Mouse (Mus musculus) CH12.LX (cell line): ENCODE data around the gene Exoc7. TPM values are rescaled to one million over a fixed set of nuclear protein-coding genes. Genes with fewer than 3 reads are reported as not detected.

Experiments used
- DNase-seq: peaks from one replicate; pipeline ENCODE4 v3.0.0-alpha.2; 2013; ENCODE audit errors: extremely low read depth
- H3K27ac ChIP-seq: 2 replicates; pipeline ENCODE4 v1.5.1; 2012; ENCODE audit warnings: low read depth, mild to moderate bottlenecking, control low read depth, moderate library complexity; ENCODE audit not compliant: insufficient read depth
- H3K27me3 ChIP-seq: replicated peaks from 2 replicates; pipeline ENCODE3; 2012; ENCODE audit warnings: inconsistent platforms
- H3K36me3 ChIP-seq, 2 experiments: replicated peaks in 1 of 2; 2 replicates each; pipeline versions ENCODE3 to v1.6.1; 2012; ENCODE audit warnings: inconsistent platforms in 1 of 2, low read length in 1 of 2, mild to moderate bottlenecking in 1 of 2, mixed read lengths in 1 of 2, moderate library complexity in 1 of 2; ENCODE audit not compliant: control insufficient read depth in 1 of 2, insufficient read depth in 1 of 2
- H3K4me1 ChIP-seq, 2 experiments: 2 replicates each; pipeline ENCODE4 v1.6.1; 2012; ENCODE audit warnings: inconsistent platforms in 1 of 2, moderate library complexity in 1 of 2; ENCODE audit not compliant: insufficient read depth in 2 of 2, control insufficient read depth in 1 of 2
- H3K4me2 ChIP-seq: 2 replicates; pipeline ENCODE4 v1.6.1; 2012; ENCODE audit warnings: low read depth, mild to moderate bottlenecking, control low read depth; ENCODE audit not compliant: poor library complexity, insufficient read depth, severe bottlenecking
- H3K4me3 ChIP-seq, 3 experiments: fragments of 150-350 bp in 1 of 3; sonication (generic) in 1 of 3; replicated peaks in 1 of 3; 2 replicates each; pipeline versions ENCODE3 to v1.5.1; 2011 to 2012; ENCODE audit warnings: low read depth in 2 of 3, low read length in 2 of 3, mild to moderate bottlenecking in 2 of 3, moderate library complexity in 2 of 3, control low read depth in 1 of 3, improper control_type of control experiment in 1 of 3, inconsistent platforms in 1 of 3, mixed read lengths in 1 of 3; ENCODE audit not compliant: poor library complexity in 1 of 3
- H3K79me2 ChIP-seq: replicated peaks from 2 replicates; pipeline ENCODE4 v1.6.1; 2012; ENCODE audit warnings: mild to moderate bottlenecking, moderate library complexity; ENCODE audit not compliant: control insufficient read depth, poor library complexity, insufficient read depth, severe bottlenecking; ENCODE audit errors: extremely low read depth
- H3K9ac ChIP-seq: 2 replicates; pipeline ENCODE4 v1.6.1; 2012; ENCODE audit warnings: low read depth, mild to moderate bottlenecking, control low read depth, moderate library complexity; ENCODE audit not compliant: insufficient read depth
- H3K9me3 ChIP-seq: replicated peaks from 2 replicates; pipeline ENCODE3; 2012; ENCODE audit warnings: low read length, inconsistent platforms, mixed read lengths
- BHLHE40 ChIP-seq: IDR thresholded peaks from 2 replicates; pipeline ENCODE4 v1.6.1; 2011; ENCODE audit warnings: mild to moderate bottlenecking, low read depth, low read length, improper control_type of control experiment
- CHD1 ChIP-seq: IDR thresholded peaks from 2 replicates; pipeline ENCODE4 v1.6.1; 2012; ENCODE audit warnings: low read depth, low read length, improper control_type of control experiment, inconsistent platforms
- E2F4 ChIP-seq: IDR thresholded peaks from 2 replicates; pipeline ENCODE4 v1.6.1; 2011; ENCODE audit warnings: low read depth, low read length, improper control_type of control experiment; ENCODE audit not compliant: insufficient replicate concordance
- ELF1 ChIP-seq: IDR thresholded peaks from 2 replicates; pipeline ENCODE4 v1.6.1; 2014; ENCODE audit warnings: low read depth, mild to moderate bottlenecking, inconsistent platforms, low read length, improper control_type of control experiment
- EP300 ChIP-seq: IDR thresholded peaks from 2 replicates; pipeline ENCODE4 v1.6.1; 2011; ENCODE audit warnings: low read length, improper control_type of control experiment
- ETS1 ChIP-seq: conservative IDR thresholded peaks from 2 replicates; pipeline ENCODE4 v1.6.1; 2012; ENCODE audit warnings: low read depth, mild to moderate bottlenecking, inconsistent platforms, low read length, improper control_type of control experiment, moderate library complexity
- HCFC1 ChIP-seq: IDR thresholded peaks from 2 replicates; pipeline ENCODE4 v1.6.1; 2012; ENCODE audit warnings: low read depth, mild to moderate bottlenecking, inconsistent platforms, low read length, improper control_type of control experiment
- KAT2A ChIP-seq: IDR thresholded peaks from 2 replicates; pipeline ENCODE4 v1.6.1; 2012; ENCODE audit warnings: low read length, improper control_type of control experiment, inconsistent platforms; ENCODE audit not compliant: insufficient replicate concordance
- MAX ChIP-seq: IDR thresholded peaks from 2 replicates; pipeline ENCODE4 v1.6.1; 2011; ENCODE audit warnings: low read length, improper control_type of control experiment
- MXI1 ChIP-seq: IDR thresholded peaks from 2 replicates; pipeline ENCODE4 v1.6.1; 2011; ENCODE audit warnings: mild to moderate bottlenecking, low read depth, low read length, improper control_type of control experiment
- MYC ChIP-seq: IDR thresholded peaks from 2 replicates; pipeline ENCODE4 v1.6.1; 2011; ENCODE audit warnings: low read depth, mild to moderate bottlenecking, improper control_type of control experiment, low read length
- NRF1 ChIP-seq: IDR thresholded peaks from 2 replicates; pipeline ENCODE4 v1.6.1; 2014; ENCODE audit warnings: low read depth, mild to moderate bottlenecking, inconsistent platforms, low read length, improper control_type of control experiment, moderate library complexity
- PAX5 ChIP-seq: IDR thresholded peaks from 2 replicates; pipeline ENCODE4 v1.6.1; 2012; ENCODE audit warnings: low read length, inconsistent platforms, mixed read lengths
- SIN3A ChIP-seq: IDR thresholded peaks from 2 replicates; pipeline ENCODE4 v1.6.1; 2012; ENCODE audit warnings: low read length, improper control_type of control experiment, inconsistent platforms
- SMC3 ChIP-seq: IDR thresholded peaks from 2 replicates; pipeline ENCODE4 v1.6.1; 2011; ENCODE audit warnings: low read depth, low read length, improper control_type of control experiment
- TBP ChIP-seq: conservative IDR thresholded peaks from 2 replicates; pipeline ENCODE4 v1.6.1; 2011; ENCODE audit warnings: low read depth, low read length, improper control_type of control experiment
- TCF12 ChIP-seq: IDR thresholded peaks from 2 replicates; pipeline ENCODE4 v1.6.1; 2014; ENCODE audit warnings: low read depth, mild to moderate bottlenecking, inconsistent platforms, low read length, improper control_type of control experiment
- UBTF ChIP-seq: IDR thresholded peaks from 2 replicates; pipeline ENCODE4 v1.6.1; 2012; ENCODE audit warnings: low read depth, mild to moderate bottlenecking, inconsistent platforms, low read length, improper control_type of control experiment, moderate library complexity
- USF2 ChIP-seq: conservative IDR thresholded peaks from 2 replicates; pipeline ENCODE4 v1.6.1; 2011; ENCODE audit warnings: low read depth, low read length, improper control_type of control experiment
- ZC3H11A ChIP-seq: IDR thresholded peaks from 2 replicates; pipeline ENCODE4 v1.6.1; 2012; ENCODE audit warnings: low read depth, mild to moderate bottlenecking, inconsistent platforms, low read length, improper control_type of control experiment
- ZKSCAN1 ChIP-seq: IDR thresholded peaks from 2 replicates; pipeline ENCODE4 v1.6.1; 2012; ENCODE audit warnings: low read depth, inconsistent platforms, low read length, improper control_type of control experiment, borderline replicate concordance
- ZMIZ1 ChIP-seq: IDR thresholded peaks from 2 replicates; pipeline ENCODE4 v1.6.1; 2012; ENCODE audit warnings: low read depth, mild to moderate bottlenecking, inconsistent platforms, low read length, improper control_type of control experiment
- ZNF384 ChIP-seq: IDR thresholded peaks from 2 replicates; pipeline ENCODE4 v1.6.1; 2012; ENCODE audit warnings: low read depth, low read length, improper control_type of control experiment, inconsistent platforms
- dilution Hi-C: fragments of 300-500 bp; cut with MboI; formaldehyde crosslinking; loops from 2 replicates; pipeline ENCODE4 v1.14.3; 2020; ENCODE audit warnings: low sequenced_read_pairs; ENCODE audit not compliant: extremely low pct_unique_long_range_greater_than_20kb, extremely low pct_ligation_motif_present
- in situ Hi-C: fragments of 300-500 bp; cut with MboI; formaldehyde crosslinking; loops from 3 replicates; pipeline ENCODE4 v1.14.3; 2019; ENCODE audit warnings: low sequenced_read_pairs, low pct_ligation_motif_present, low pct_unique_long_range_greater_than_20kb, mixed read lengths
- polyA plus RNA-seq: library from polyadenylated mRNA; unstranded; fragments of >175 nt; gene quantifications from 2 replicates; pipeline ENCODE4 v1.2.1, GENCODE M21; 2012; ENCODE audit warnings: low read depth; ENCODE audit not compliant: insufficient read length
- total RNA-seq, 2 experiments: library from RNA; depleted of rRNA; stranded (reverse); fragments of 300-350 nt in 1 of 2; fragments of >200 nt in 1 of 2; gene quantifications; 2 replicates each; pipeline ENCODE4 v1.2.3; 2012 to 2014

Exoc7 gene
- total and polyA plus RNA-seq, 3 experiments = 32.2 to 51.8 (median 42.1) TPM

GRCm38 (mm10) chr11:116273469-116274044 is 33.5 kb downstream of the Exoc7 start:
- H3K4me3 ChIP-seq = peak overlapping the region; percentile 79 to 99 (median 89)
- peak overlapping the region; percentile 79 for H3K9ac ChIP-seq
- TF ChIP-seq E2F4 (no peak), CHD1 (0 out of 2 replicates have a peak, but pooled peaks have one; percentile 4), ELF1 (no peak), NRF1 (no peak), BHLHE40 (no peak), USF2 (no peak), TBP (no peak), TCF12 (no peak), SMC3 (no peak), ZC3H11A (no peak), SIN3A (no peak), HCFC1 (no peak), EP300 (no peak), UBTF (peak; percentile 69; the same call in 1 of the 2 replicates), ZKSCAN1 (no peak), ZMIZ1 (no peak)
- peaks cover 9 to 44% of the 10 kb centered on the region in 2 experiments for H3K4me1 ChIP-seq
- no peaks in the 10 kb centered on the region for H3K9me3 ChIP-seq
- no peaks in the 10 kb centered on the region for H3K27me3 ChIP-seq
- peaks cover 24 to 48% of the 10 kb centered on the region in 2 experiments for H3K36me3 ChIP-seq
- no peak for DNase-seq
- peak overlapping the region; percentile 22; the same call in 1 of the 2 replicates for H3K4me2 ChIP-seq
- in situ Hi-C loops = loop anchor here (5.0 kb wide), 1 partner anchor 51 kb away; no protein-coding TSS in a partner anchor
- dilution Hi-C loops = no loop called here
- peaks cover 57% of the 10 kb centered on the region for H3K79me2 ChIP-seq
- H3K27ac ChIP-seq = peak overlapping the region; percentile 40

- in situ Hi-C loops = loop anchor here (5.0 kb wide), 1 partner anchor 51 kb away; no protein-coding TSS in a partner anchor
- H3K27ac ChIP-seq = no peak overlapping the region
- peak overlapping the region; percentile 90 for H3K4me2 ChIP-seq
- peak; percentile 47 for DNase-seq
- H3K4me1 ChIP-seq = peaks cover 9 to 44% of the 10 kb centered on the region in 2 experiments
- H3K9ac ChIP-seq = peak overlapping the region; percentile 79
- TF ChIP-seq ZKSCAN1 = no peak
- TF ChIP-seq MYC = peak; percentile 91
- no peak for TF ChIP-seq PAX5
- 0 out of 2 replicates have a peak, but pooled peaks have one; percentile 17 for TF ChIP-seq ELF1
- peak; percentile 13; the same call in 1 of the 2 replicates for TF ChIP-seq SIN3A
- TF ChIP-seq ZNF384 = peak; percentile 55
- no peak for TF ChIP-seq E2F4
- TF ChIP-seq MXI1 = peak; percentile 87
- peak; percentile 50; the same call in 1 of the 2 replicates for TF ChIP-seq MAX
- no peak for TF ChIP-seq HCFC1
- TF ChIP-seq TCF12 = no peak
- no peak for TF ChIP-seq UBTF
- TF ChIP-seq NRF1 = no peak
- no peak for TF ChIP-seq ETS1
- no peak for TF ChIP-seq CHD1
- TF ChIP-seq ZMIZ1 = no peak
- no peak for TF ChIP-seq SMC3
- TF ChIP-seq EP300 = no peak
- TF ChIP-seq KAT2A = no peak
- H3K79me2 ChIP-seq = peaks cover 57% of the 10 kb centered on the region
- H3K36me3 ChIP-seq = peaks cover 32 to 56% of the 10 kb centered on the region in 2 experiments
- dilution Hi-C loops = no loop called here
- peak overlapping the region; percentile 79 to 99 (median 89) for H3K4me3 ChIP-seq
- no peaks in the 10 kb centered on the region for H3K27me3 ChIP-seq
- H3K9me3 ChIP-seq = no peaks in the 10 kb centered on the region
These were observed 34.2 kb downstream of the Exoc7 start for GRCm38 (mm10) chr11:116272589-116273468.
